Mouse (Mus musculus) ES-E14 (cell line): Measurements from ENCODE around the gene Rsad2. TPM values are rescaled to one million over a fixed set of nuclear protein-coding genes. Genes with fewer than 3 reads are reported as not detected.

Source experiments
- DNase-seq: peaks from one replicate; pipeline ENCODE4 v3.0.0-alpha.2; 2013; ENCODE audit warnings: low read depth, low spot score
- H3K27ac ChIP-seq: 2 replicates; pipeline ENCODE4 v1.5.1; 2012; ENCODE audit warnings: low read depth, mild to moderate bottlenecking, low read length, moderate library complexity, mixed read lengths; ENCODE audit not compliant: poor library complexity, insufficient read depth, severe bottlenecking
- H3K36me3 ChIP-seq: 2 replicates; pipeline ENCODE4 v1.6.1; 2012; ENCODE audit warnings: mild to moderate bottlenecking, low read length, moderate library complexity, mixed read lengths; ENCODE audit not compliant: control insufficient read depth, poor library complexity, insufficient read depth, severe bottlenecking
- H3K4me1 ChIP-seq, 2 experiments: fragments of 150-350 bp in 1 of 2; sonication (generic) in 1 of 2; 2 replicates each; pipeline ENCODE4 v1.6.1; 2012; ENCODE audit warnings: low read length in 2 of 2, mild to moderate bottlenecking in 1 of 2, mixed read lengths in 1 of 2; ENCODE audit not compliant: control insufficient read depth in 2 of 2, insufficient read depth in 2 of 2, poor library complexity in 1 of 2
- H3K4me3 ChIP-seq, 2 experiments: fragments of 150-350 bp in 1 of 2; sonication (generic) in 1 of 2; 2 replicates each; pipeline ENCODE4 v1.5.1; 2012; ENCODE audit warnings: low read length in 2 of 2, low read depth in 1 of 2, mild to moderate bottlenecking in 1 of 2, mixed read lengths in 1 of 2; ENCODE audit not compliant: insufficient read depth in 1 of 2, poor library complexity in 1 of 2, severe bottlenecking in 1 of 2
- H3K9ac ChIP-seq: 2 replicates; pipeline ENCODE4 v1.6.1; 2012; ENCODE audit warnings: low read depth, mild to moderate bottlenecking, low read length, mixed read lengths; ENCODE audit not compliant: poor library complexity, insufficient read depth, severe bottlenecking
- H3K9me3 ChIP-seq: fragments of 150-350 bp; sonication (generic); 2 replicates; pipeline ENCODE4 v1.6.1; 2012; ENCODE audit warnings: low read depth, mild to moderate bottlenecking, low read length; ENCODE audit not compliant: control insufficient read depth, insufficient read depth
- CHD2 ChIP-seq: IDR thresholded peaks from 2 replicates; pipeline ENCODE4 v1.6.1; 2014; ENCODE audit warnings: mild to moderate bottlenecking, low read depth, low read length, inconsistent platforms
- HCFC1 ChIP-seq: IDR thresholded peaks from 2 replicates; pipeline ENCODE4 v1.6.1; 2012; ENCODE audit warnings: low read length, inconsistent platforms, borderline replicate concordance; ENCODE audit not compliant: insufficient read depth
- MAFK ChIP-seq: IDR thresholded peaks from 2 replicates; pipeline ENCODE4 v1.6.1; 2014; ENCODE audit warnings: mild to moderate bottlenecking, low read depth, low read length, inconsistent platforms; ENCODE audit not compliant: insufficient read depth
- ZC3H11A ChIP-seq: IDR thresholded peaks from 2 replicates; pipeline ENCODE4 v1.6.1; 2012; ENCODE audit warnings: low read depth, mild to moderate bottlenecking, inconsistent platforms, low read length, borderline replicate concordance
- ZNF384 ChIP-seq: IDR thresholded peaks from 2 replicates; pipeline ENCODE4 v1.6.1; 2012; ENCODE audit warnings: low read depth, low read length, inconsistent platforms
- in situ Hi-C, 2 experiments: fragments of 600-800 bp; cut with MboI; formaldehyde crosslinking; loops; one replicate each; pipeline ENCODE4 v1.15.1; 2025; ENCODE audit warnings: low sequenced_read_pairs in 2 of 2, inconsistent platforms in 1 of 2; ENCODE audit not compliant: unreplicated experiment in 2 of 2
- total RNA-seq: library from RNA; depleted of rRNA; stranded (reverse); fragments of 300-350 nt; gene quantifications from 2 replicates; pipeline ENCODE4 v1.2.3, GENCODE M21; 2012

The Rsad2 gene
- total RNA-seq, 1 experiment: 0.27 TPM

DNA sequence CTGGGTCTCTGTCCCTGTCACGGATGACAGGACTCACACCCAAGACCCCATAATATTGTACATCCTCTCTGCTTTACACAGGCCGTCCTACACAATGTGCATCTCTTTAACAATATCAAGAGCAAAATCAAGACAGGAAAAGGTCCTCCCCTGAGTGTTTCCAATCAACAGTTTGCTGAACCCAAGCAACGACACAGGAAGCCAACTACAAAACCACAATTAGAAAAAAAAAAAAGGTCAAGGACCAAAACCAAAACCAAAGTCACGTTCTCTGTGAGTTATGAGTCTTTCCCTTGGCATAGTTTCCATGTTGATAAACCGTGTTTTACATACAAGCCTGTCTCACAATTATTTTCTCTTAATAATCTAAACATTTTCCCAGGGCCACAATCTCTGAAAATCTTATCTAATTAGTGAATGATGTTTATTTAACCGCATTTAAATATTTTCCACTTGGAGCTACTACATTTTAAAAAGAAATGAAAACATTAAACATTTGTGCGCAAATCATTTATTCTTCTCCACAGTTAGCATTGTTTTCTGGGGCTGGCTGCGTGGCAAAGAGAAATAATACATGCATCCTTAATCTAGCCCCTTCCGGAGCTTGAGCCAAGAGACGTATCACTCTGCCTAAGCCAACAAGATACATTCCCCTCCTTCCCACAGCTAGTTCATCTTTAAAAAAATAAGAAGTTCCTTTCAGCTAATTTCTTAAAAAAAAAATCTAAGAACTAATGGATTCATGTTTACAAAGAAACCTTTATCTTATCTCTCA lies 54.4 kb downstream of the Rsad2 start:
- H3K4me3 ChIP-seq: no peak overlapping the region
- no peaks in the 10 kb centered on the region for H3K36me3 ChIP-seq
- no peaks in the 10 kb centered on the region for H3K9me3 ChIP-seq
- in situ Hi-C loops: no loop called here
- no peak overlapping the region for H3K9ac ChIP-seq
- H3K4me1 ChIP-seq: no peaks in the 10 kb centered on the region
- no peak for DNase-seq
- TF ChIP-seq ZNF384: no peak
- no peak for TF ChIP-seq CHD2
- TF ChIP-seq MAFK: no peak
- TF ChIP-seq ZC3H11A: no peak
- TF ChIP-seq HCFC1: no peak
- no peak overlapping the region for H3K27ac ChIP-seq

DNA sequence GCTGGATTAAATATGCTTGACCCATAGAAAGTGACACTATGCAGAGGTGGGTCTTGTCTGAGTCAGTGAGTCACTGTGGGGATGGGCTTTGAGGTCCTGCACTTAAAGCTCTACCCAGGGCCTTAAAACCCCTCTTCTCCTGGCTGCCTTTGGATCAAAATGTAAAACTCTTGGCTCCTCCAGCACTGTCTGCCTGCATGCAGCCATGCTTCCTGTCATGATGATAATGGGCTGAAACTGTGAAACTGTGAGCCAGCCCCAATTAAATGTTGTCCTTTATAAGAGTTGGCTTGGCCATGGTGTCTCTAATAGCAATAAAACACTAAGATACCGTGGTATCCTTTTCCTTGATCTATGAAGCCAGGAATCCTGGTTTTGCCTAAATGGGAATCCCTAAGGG lies 55.0 kb downstream of the Rsad2 start:
- no peaks in the 10 kb centered on the region for H3K36me3 ChIP-seq
- H3K27ac ChIP-seq: no peak overlapping the region
- in situ Hi-C loops: no loop called here
- no peak overlapping the region for H3K9ac ChIP-seq
- DNase-seq: no peak
- no peaks in the 10 kb centered on the region for H3K4me1 ChIP-seq
- H3K4me3 ChIP-seq: no peak overlapping the region
- TF ChIP-seq CHD2 (no peak), ZC3H11A (no peak), HCFC1 (no peak), ZNF384 (no peak), MAFK (no peak)
- no peaks in the 10 kb centered on the region for H3K9me3 ChIP-seq

DNA sequence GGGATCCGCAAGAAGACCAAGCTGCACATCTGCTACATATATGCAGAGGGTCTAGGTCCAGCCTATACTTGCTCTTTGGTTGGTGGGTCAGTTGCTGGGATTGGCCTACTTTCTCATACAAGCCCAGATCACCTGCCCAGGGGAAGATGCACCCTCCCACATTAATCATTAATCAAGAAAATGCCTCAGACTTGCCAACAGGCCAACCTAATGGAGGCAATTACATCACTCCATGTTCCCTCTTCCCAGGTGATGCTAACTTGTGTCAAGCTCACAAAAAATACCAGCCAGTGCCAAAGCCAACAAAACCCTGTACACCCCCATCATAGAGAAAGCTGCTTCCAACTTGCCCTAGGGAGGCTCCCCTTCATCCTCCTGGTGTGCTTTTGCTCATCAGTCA lies 55.5 kb downstream of the Rsad2 start:
- Histone ChIP-seq H3K9ac (no peak overlapping the region), H3K36me3 (no peaks in the 10 kb centered on the region), H3K4me1 (no peaks in the 10 kb centered on the region), H3K4me3 (no peak overlapping the region), H3K9me3 (no peaks in the 10 kb centered on the region), H3K27ac (no peak overlapping the region)
- in situ Hi-C loops: no loop called here
- TF ChIP-seq ZNF384 (no peak), MAFK (no peak), HCFC1 (no peak), CHD2 (no peak), ZC3H11A (no peak)
- no peak for DNase-seq

DNA sequence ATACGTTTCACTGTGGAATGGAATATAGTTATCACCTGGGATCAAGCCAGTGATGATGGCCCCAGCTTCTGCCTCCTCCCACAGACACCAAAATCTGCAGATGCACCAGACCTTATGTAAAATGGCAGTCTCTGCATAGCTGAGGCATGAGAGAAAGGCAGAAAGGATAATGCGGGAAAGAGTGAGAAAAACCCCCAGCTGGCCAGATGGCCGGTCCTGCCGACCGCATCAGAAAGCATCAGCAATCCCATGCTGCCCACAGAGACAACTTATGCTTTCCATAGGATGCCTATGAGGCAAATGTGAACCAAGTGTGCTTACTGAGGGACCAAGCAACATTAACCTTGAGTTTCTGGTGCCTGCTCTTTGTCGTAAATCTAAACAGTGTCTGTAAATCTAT lies 56.9 kb downstream of the Rsad2 start:
- in situ Hi-C loops: no loop called here
- no peak for TF ChIP-seq CHD2
- TF ChIP-seq MAFK: no peak
- no peak for TF ChIP-seq ZC3H11A
- no peak for TF ChIP-seq ZNF384
- no peak for TF ChIP-seq HCFC1
- Histone ChIP-seq H3K4me1 (no peaks in the 10 kb centered on the region), H3K4me3 (no peak overlapping the region), H3K9me3 (no peaks in the 10 kb centered on the region), H3K36me3 (no peaks in the 10 kb centered on the region), H3K9ac (no peak overlapping the region), H3K27ac (no peak overlapping the region)
- no peak for DNase-seq

DNA sequence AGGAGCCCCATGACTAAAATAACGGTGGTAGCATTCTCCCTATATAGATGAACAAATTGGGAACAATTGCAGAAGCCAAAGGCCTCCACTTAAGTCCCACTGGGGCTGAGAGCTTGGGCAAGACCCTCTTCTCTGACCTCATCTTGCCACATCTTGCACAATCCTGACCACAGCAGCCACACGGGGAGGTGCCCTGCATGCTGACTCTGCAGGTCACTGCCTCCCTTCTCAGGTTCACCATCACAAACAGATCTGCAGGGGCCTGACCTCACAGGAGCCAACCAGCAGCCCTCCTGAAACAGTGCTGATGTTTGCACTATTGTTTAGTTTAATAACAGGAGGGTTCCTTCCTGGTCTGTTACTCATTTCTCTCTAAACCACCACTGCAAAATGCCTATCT lies 57.7 kb downstream of the Rsad2 start:
- H3K4me3 ChIP-seq: no peak overlapping the region
- DNase-seq: no peak
- no peak overlapping the region for H3K9ac ChIP-seq
- TF ChIP-seq ZNF384 (no peak), HCFC1 (no peak), CHD2 (no peak), MAFK (no peak), ZC3H11A (no peak)
- H3K27ac ChIP-seq: no peak overlapping the region
- no peaks in the 10 kb centered on the region for H3K9me3 ChIP-seq
- no peaks in the 10 kb centered on the region for H3K4me1 ChIP-seq
- no peaks in the 10 kb centered on the region for H3K36me3 ChIP-seq
- in situ Hi-C loops: no loop called here
